Mouse (Mus musculus) limb, embryonic 10.5 days (tissue): ENCODE data around the gene Hltf. TPM values are rescaled to one million over a fixed set of nuclear protein-coding genes. Genes with fewer than 3 reads are reported as not detected.
"Not testable (repeated sequence)": the region's sequence is repeated elsewhere in the genome, so short reads cannot be mapped to it uniquely, and the experiment has no call there.

Experiments
- DNase-seq: peaks from one replicate; pipeline ENCODE4 v3.0.0-alpha.2; 2017; ENCODE audit warnings: low spot score
- H3K27ac ChIP-seq: fragments of 300-500 bp; sonication (generic); 2 replicates; pipeline ENCODE4 v1.5.1; 2016; ENCODE audit warnings: mild to moderate bottlenecking
- H3K27me3 ChIP-seq: fragments of 300-500 bp; sonication (generic); 2 replicates; pipeline ENCODE4 v1.6.1; 2016; ENCODE audit warnings: low read depth, mild to moderate bottlenecking; ENCODE audit not compliant: poor library complexity, severe bottlenecking
- H3K36me3 ChIP-seq: fragments of 300-500 bp; sonication (generic); 2 replicates; pipeline ENCODE4 v1.6.1; 2016; ENCODE audit warnings: mild to moderate bottlenecking, moderate library complexity
- H3K4me1 ChIP-seq: fragments of 300-500 bp; sonication (generic); 2 replicates; pipeline ENCODE4 v1.6.1; 2016
- H3K4me3 ChIP-seq: fragments of 300-500 bp; sonication (generic); 2 replicates; pipeline ENCODE4 v1.5.1; 2016; ENCODE audit warnings: mild to moderate bottlenecking, moderate library complexity
- H3K9me3 ChIP-seq: fragments of 300-500 bp; sonication (generic); replicated peaks from 2 replicates; pipeline ENCODE4 v1.6.1; 2016; ENCODE audit warnings: mild to moderate bottlenecking
- WGBS: fragments of 180-500 bp; shearing (Covaris S2); methylation state at CpG from one replicate; pipeline ENCODE4 v1.1.7; 2016; 5-methylcytosine and 5-hydroxymethylcytosine counted together
- polyA plus RNA-seq: library from polyadenylated mRNA; unstranded; fragments of >200 nt; fragmentation: Nextera tagmentation; extraction: Ambion mirVana; gene quantifications from 2 replicates; pipeline ENCODE4 v1.2.1, GENCODE M21; 2016

Gene Hltf
- polyA plus RNA-seq, 1 experiment from 2014 or later: 18.9 TPM

DNA sequence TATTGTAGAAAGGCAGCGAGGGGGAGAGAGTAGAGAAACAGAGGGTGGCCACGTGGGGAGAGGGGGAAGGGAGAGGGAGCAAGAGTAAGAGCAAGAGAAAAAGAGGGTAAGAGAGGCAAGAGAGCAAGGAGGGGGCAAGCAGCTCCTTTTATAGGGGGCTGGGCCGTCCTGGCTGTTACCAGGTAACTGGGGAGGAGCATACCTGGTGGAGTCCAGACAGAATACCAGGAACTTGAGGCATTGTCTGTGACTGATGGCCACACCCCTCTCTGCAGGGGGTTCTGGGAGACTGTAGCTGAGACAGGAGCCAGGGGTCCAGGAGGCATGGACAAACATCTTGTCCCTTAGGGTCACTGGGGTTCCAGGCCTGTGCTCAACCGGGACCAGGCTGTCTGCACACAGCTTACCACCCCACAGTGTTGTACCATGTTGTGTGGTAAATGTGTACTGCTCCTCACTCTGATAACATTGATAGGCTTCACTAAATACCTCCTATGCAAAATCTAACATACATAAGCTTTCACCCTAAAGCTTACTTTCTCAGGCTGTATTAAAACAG is 62.2 kb downstream of the Hltf start:
- Histone ChIP-seq H3K27me3 (no peaks in the 10 kb centered on the region), H3K36me3 (peaks cover 29% of the 10 kb centered on the region), H3K4me1 (no peaks in the 10 kb centered on the region), H3K9me3 (no peaks in the 10 kb centered on the region), H3K27ac (no peak overlapping the region), H3K4me3 (no peak overlapping the region)
- 68% methylated on average over 4 of the region's 4 CpGs for WGBS
- DNase-seq: no peak

DNA sequence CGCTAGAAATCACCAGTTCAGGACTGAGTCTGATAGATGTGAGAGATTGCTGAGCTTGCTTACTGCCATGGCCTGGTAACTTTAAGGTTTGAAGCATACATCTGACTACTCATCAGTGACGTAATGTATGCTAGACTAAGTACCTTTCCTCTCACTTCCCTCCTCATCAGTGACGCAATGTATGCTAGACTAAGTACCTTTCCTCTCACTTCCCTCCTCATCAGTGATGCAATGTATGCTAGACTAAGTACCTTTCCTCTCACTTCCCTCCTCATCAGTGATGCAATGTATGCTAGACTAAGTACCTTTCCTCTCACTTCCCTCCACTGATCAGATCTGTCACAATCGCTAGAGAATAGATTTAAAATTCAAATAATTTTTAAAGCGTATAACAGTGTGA is 64.0 kb downstream of the Hltf start:
- not testable (repeated sequence) for H3K4me1 ChIP-seq, H3K9me3 ChIP-seq, H3K27me3 ChIP-seq, H3K27ac ChIP-seq, H3K4me3 ChIP-seq, DNase-seq
- WGBS: 92% methylated on average over 5 of the region's 5 CpGs
- H3K36me3 ChIP-seq: peaks cover 32% of the 10 kb centered on the region

- DNase-seq: no peak
- Histone ChIP-seq H3K4me1 (no peaks in the 10 kb centered on the region), H3K36me3 (peaks cover 19% of the 10 kb centered on the region)
Observed at GRCm38 (mm10) chr3:20125604-20126003, 68.0 kb downstream of the Hltf start.

DNA sequence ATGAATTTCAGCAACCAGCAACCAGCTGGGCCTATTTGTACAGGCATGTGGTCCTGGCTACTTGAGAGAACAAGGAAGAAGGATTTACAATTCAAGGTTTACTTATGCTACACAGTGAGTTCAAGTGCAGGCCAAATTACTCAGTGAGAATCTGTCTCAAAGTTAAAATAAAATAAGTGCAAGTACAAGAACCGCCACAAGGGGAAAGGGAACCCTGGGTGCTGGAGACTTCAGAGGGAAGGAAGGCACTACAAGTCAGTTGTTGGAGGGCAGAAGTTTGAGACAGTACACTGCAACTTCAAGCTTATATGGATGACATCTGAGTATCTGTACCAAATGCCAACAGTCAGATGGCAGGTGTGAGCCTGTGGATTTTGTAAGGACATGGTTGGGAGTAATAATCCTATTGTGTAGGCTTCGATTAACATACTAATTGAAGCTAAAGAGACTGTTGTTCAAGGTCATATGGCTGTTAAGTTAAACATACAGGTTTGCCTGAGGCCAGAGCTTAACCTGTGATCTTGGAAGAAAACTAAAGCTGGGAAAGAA is 69.5 kb downstream of the Hltf start:
- WGBS: 73% methylated on average over 2 of the region's 2 CpGs

More at GRCm38 (mm10) chr3:20125604-20126003, 68.0 kb downstream of the Hltf start:
- WGBS: 92% methylated on average over 5 of the region's 5 CpGs
- no peak overlapping the region for H3K4me3 ChIP-seq
- no peak overlapping the region for H3K27ac ChIP-seq
- H3K27me3 ChIP-seq: no peaks in the 10 kb centered on the region
- H3K9me3 ChIP-seq: no peaks in the 10 kb centered on the region

DNA sequence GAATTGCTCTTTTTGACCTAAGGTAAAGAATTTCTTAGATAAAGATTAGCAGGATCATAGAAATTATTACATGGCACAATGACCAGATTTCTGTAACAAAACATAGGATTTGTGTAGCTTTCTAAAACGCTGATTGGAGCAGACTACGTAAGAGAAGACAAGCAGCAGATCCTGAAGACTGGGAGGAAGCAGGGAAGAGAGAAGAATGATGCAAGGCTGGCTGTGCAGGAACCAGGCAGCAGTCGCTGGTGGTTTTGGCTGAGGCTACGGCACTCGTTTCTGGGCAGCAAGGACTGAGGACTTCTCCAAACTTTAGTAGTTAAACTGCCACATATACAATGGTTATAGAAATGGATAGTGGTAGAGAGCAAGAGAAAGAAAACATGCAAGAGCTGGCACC is 71.9 kb downstream of the Hltf start:
- no peak overlapping the region for H3K27ac ChIP-seq
- peaks cover 13% of the 10 kb centered on the region for H3K36me3 ChIP-seq
- H3K27me3 ChIP-seq: no peaks in the 10 kb centered on the region
- no peak overlapping the region for H3K4me3 ChIP-seq
- DNase-seq: no peak
- no peaks in the 10 kb centered on the region for H3K9me3 ChIP-seq
- H3K4me1 ChIP-seq: no peaks in the 10 kb centered on the region
- 88% methylated on average over 5 of the region's 5 CpGs for WGBS

More for the DNA sequence above, 69.5 kb downstream of the Hltf start:
- Histone ChIP-seq H3K27ac (no peak overlapping the region), H3K27me3 (no peaks in the 10 kb centered on the region), H3K4me3 (no peak overlapping the region), H3K36me3 (peaks cover 19% of the 10 kb centered on the region), H3K4me1 (no peaks in the 10 kb centered on the region), H3K9me3 (no peaks in the 10 kb centered on the region)
- no peak for DNase-seq

DNA sequence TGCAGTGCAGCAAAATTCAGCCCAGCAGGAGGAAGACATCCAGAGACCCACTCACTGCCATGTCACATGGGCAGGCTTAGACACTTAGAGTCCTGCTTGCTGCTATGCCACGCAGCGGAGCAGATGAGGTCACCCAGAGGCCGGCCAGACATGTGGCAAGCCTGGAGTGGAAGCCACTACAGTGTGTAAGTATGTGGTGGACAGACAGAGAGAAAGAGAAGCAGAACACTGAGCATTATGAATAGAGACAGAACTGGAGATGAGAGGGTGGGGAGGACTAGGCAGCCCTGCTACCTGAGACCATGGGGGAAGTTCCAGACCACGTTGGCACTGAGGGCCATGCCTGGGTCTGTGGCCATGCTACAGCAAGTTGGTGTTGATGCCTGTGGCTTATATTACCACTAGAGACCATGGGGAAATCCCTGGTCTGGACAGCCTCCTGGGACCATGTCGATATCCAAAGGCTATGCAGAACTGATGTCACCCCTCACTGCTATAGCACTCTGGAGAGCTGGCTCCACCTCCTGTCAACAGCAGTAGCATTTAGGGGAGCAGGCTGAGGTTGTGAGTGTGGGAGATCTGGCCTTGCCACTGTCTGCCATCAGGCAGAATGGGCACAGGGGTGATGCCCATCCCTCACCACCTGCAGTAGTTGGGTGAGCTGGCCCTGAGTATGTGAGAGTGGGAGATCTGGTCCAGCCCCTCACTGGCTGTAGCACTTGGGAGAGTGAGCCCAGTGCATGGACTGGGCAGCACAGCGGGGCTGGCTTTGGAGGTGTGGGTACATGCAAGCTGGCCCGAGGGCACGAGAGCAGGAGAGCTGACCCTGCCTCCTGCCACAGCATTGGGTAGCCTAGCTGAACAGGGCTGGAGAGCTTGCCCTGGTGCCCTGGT is 73.1 kb downstream of the Hltf start:
- Histone ChIP-seq H3K27me3 (no peaks in the 10 kb centered on the region), H3K27ac (no peak overlapping the region), H3K4me1 (no peaks in the 10 kb centered on the region), H3K36me3 (peaks cover 13% of the 10 kb centered on the region), H3K9me3 (no peaks in the 10 kb centered on the region), H3K4me3 (no peak overlapping the region)
- WGBS: 87% methylated on average over 8 of the region's 8 CpGs
- no peak for DNase-seq

DNA sequence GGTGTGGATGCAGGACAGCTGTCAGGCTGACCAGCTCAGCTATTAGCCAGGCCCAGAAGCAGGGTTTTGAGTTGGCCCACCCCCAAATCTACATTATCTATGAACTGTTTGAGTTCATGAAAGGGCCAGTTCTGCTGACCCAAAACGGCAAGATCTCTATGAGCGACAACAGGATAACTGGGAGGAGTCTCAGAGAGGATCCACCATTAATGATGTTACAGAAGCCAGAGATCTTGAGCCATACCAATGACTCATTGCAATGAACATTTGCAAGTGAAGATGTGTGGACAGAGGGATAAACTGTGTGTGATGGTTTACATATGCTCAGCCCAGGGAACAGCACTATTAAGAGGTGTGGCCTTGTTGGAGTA is 73.7 kb downstream of the Hltf start:
- Histone ChIP-seq H3K4me1 (no peaks in the 10 kb centered on the region), H3K27me3 (no peaks in the 10 kb centered on the region), H3K27ac (no peak overlapping the region), H3K36me3 (peaks cover 13% of the 10 kb centered on the region), H3K4me3 (no peak overlapping the region), H3K9me3 (no peaks in the 10 kb centered on the region)
- WGBS: 93% methylated on average over 2 of the region's 2 CpGs
- DNase-seq: no peak

DNA sequence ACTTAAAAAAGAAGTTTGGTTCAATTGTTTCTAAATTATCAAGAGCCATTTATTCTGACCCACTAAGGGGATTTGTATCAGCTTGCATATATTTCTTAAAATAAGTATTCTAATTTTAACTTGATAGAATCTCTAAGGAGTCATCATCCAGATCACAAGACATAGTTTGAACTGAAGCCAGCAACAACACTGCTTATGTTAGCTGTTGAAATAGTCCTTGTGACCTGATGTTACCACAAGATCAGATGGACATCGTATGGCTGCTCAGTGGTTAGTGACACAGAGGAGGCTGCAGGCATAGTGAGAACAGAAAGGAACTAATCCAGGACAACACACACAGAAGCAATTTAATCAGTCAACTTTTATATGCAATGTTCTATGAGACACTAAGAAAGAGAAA is 75.1 kb downstream of the Hltf start:
- 95% methylated on average over 1 of the region's 1 CpGs for WGBS

GRCm38 (mm10) chr3:20133745-20134144 is 76.1 kb downstream of the Hltf start:
- no peak for DNase-seq
- WGBS: 84% methylated on average over 1 of the region's 1 CpGs
- H3K36me3 ChIP-seq: peaks cover 13% of the 10 kb centered on the region

More for the DNA sequence above, 75.1 kb downstream of the Hltf start:
- Histone ChIP-seq H3K27ac (no peak overlapping the region), H3K36me3 (peaks cover 14% of the 10 kb centered on the region), H3K9me3 (no peaks in the 10 kb centered on the region), H3K4me1 (no peaks in the 10 kb centered on the region), H3K4me3 (no peak overlapping the region), H3K27me3 (no peaks in the 10 kb centered on the region)
- DNase-seq: no peak

DNA sequence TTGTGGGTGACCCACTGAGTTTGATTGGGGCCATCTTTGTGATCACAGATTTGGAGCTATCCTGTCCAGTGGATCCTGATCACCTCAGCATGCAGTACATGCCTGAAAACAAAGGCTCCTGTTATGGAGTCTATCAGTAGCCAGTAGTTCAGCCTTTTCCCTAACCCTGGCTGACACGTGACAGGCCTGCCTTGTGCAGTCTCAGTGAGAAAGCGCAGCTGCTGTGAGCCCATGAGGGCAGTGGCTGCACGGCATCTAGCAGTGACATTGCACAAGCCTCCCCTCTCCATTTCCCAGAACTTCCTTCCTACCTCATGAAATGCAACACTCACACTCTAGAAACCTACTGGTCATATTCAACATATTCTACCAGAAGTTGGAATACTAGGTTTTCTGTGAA is 76.9 kb downstream of the Hltf start:
- H3K27ac ChIP-seq: no peak overlapping the region
- no peaks in the 10 kb centered on the region for H3K27me3 ChIP-seq
- H3K4me3 ChIP-seq: no peak overlapping the region
- 81% methylated on average over 3 of the region's 3 CpGs for WGBS
- H3K36me3 ChIP-seq: peaks cover 15% of the 10 kb centered on the region
- no peaks in the 10 kb centered on the region for H3K4me1 ChIP-seq
- H3K9me3 ChIP-seq: no peaks in the 10 kb centered on the region
- no peak for DNase-seq

More at GRCm38 (mm10) chr3:20133745-20134144, 76.1 kb downstream of the Hltf start:
- Histone ChIP-seq H3K27me3 (no peaks in the 10 kb centered on the region), H3K4me3 (no peak overlapping the region), H3K27ac (no peak overlapping the region), H3K4me1 (no peaks in the 10 kb centered on the region), H3K9me3 (no peaks in the 10 kb centered on the region)

DNA sequence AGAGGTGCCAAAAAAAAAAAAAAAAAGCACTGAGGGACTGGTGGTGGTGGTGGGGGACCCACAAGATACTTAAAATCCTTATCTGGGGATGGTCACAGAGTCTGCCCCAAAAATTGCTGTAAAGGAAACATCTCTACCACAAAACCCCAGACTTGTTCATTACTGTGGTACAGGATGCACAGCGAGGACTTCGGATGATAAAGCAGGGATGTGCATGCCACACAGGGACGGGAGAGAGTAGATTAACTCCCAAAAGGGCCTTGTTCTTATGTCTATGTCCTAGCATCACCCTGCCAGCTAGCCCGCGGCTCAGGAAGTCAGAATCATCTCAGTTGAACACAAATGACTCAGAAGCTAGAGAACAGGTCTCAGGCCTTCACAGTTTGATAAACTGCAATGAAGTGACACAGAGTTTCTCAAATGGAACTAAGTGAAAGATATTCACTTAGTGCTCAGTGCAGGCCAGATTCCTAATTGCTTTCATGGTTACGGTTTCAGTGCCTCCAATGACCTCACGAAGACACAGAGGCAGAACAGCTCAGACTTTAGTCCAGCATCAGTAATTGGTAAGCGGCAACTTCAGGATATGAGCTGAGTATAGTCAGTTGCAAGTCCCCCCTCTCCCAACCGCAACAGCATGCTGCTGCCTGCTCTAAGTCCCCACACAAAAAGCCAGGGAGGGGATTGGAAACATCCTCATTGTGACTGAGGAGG is 79.4 kb downstream of the Hltf start:
- Histone ChIP-seq H3K36me3 (peaks cover 14% of the 10 kb centered on the region), H3K27me3 (no peaks in the 10 kb centered on the region), H3K4me3 (no peak overlapping the region), H3K27ac (no peak overlapping the region), H3K9me3 (no peaks in the 10 kb centered on the region), H3K4me1 (peaks cover 9% of the 10 kb centered on the region)
- 90% methylated on average over 9 of the region's 9 CpGs for WGBS
- DNase-seq: no peak

GRCm38 (mm10) chr3:20141240-20141639 is 83.6 kb downstream of the Hltf start:
- H3K27ac ChIP-seq: peak overlapping the region; percentile 80
- no peak for DNase-seq
- H3K27me3 ChIP-seq: no peaks in the 10 kb centered on the region
- peaks cover 12% of the 10 kb centered on the region for H3K36me3 ChIP-seq
- no peak overlapping the region for H3K4me3 ChIP-seq
- peaks cover 47% of the 10 kb centered on the region for H3K4me1 ChIP-seq
- no peaks in the 10 kb centered on the region for H3K9me3 ChIP-seq

- Histone ChIP-seq H3K27ac (peak overlapping the region; percentile 80), H3K36me3 (peaks cover 12% of the 10 kb centered on the region)
- 19% methylated on average over 1 of the region's 1 CpGs for WGBS
Observed at GRCm38 (mm10) chr3:20141679-20142078, 84.1 kb downstream of the Hltf start.

More at GRCm38 (mm10) chr3:20141679-20142078, 84.1 kb downstream of the Hltf start:
- Histone ChIP-seq H3K4me1 (peaks cover 49% of the 10 kb centered on the region), H3K9me3 (no peaks in the 10 kb centered on the region), H3K27me3 (no peaks in the 10 kb centered on the region), H3K4me3 (no peak overlapping the region)
- peak; percentile 68 for DNase-seq
